In genomic region chr6:117709212-117709611, GRCm38 (mm10) we compare ENCODE assay signal across 16 mouse cellular contexts.
"Had no signal": no experiment of that assay in that cellular context is flagged by ENCODE, and none has a peak within 500 bp of the region (broad histone marks: within the 10 kb centered on the region; RNA-seq: fewer than 3 reads in every experiment).

No protein-coding gene starts in this region.

- H3K9me3 ChIP-seq: neural tube, embryonic 13.5 days; neural tube, embryonic 15.5 days; stomach, embryonic 15.5 days had no signal

- DNase-seq: retina, postnatal 1 day; right cerebral cortex, adult 18-20 months; right cerebral cortex, postnatal 14 days; right cerebral cortex, postnatal 25 days; right cerebral cortex, postnatal 4 days; spleen, adult 18-20 months; thymus, adult 18-20 months; thymus, adult 2 months; thymus, postnatal 14 days; thymus, postnatal 25 days; thymus, postnatal 36 days; thymus, postnatal 4 days had no signal

- H3K36me3 ChIP-seq: neural tube, embryonic 13.5 days; neural tube, embryonic 15.5 days; stomach, embryonic 15.5 days had no signal

- H3K4me3 ChIP-seq: neural tube, embryonic 13.5 days; neural tube, embryonic 15.5 days; stomach, embryonic 15.5 days had no signal

- H3K27me3 ChIP-seq: neural tube, embryonic 13.5 days; neural tube, embryonic 15.5 days; stomach, embryonic 15.5 days had no signal

- H3K4me2 ChIP-seq: neural tube, embryonic 13.5 days; neural tube, embryonic 15.5 days; stomach, embryonic 15.5 days had no signal

- H3K4me1 ChIP-seq: neural tube, embryonic 13.5 days; neural tube, embryonic 15.5 days; stomach, embryonic 15.5 days had no signal

- H3K27ac ChIP-seq: neural tube, embryonic 13.5 days; neural tube, embryonic 15.5 days; stomach, embryonic 15.5 days; stomach, postnatal 0 days had no signal

- H3K9ac ChIP-seq: neural tube, embryonic 13.5 days; neural tube, embryonic 15.5 days; stomach, embryonic 15.5 days had no signal
